Mouse (Mus musculus) embryo, embryonic 10 days (tissue): ENCODE data around the gene Tmem116.
A peak's percentile ranks its signal among the peaks of the same experiment; 100 is the strongest.

ENCODE experiments used
- DNase-seq: peaks from one replicate; pipeline ENCODE4 v3.0.0-alpha.2; 2015; ENCODE audit warnings: low spot score

Tmem116 gene

DNA sequence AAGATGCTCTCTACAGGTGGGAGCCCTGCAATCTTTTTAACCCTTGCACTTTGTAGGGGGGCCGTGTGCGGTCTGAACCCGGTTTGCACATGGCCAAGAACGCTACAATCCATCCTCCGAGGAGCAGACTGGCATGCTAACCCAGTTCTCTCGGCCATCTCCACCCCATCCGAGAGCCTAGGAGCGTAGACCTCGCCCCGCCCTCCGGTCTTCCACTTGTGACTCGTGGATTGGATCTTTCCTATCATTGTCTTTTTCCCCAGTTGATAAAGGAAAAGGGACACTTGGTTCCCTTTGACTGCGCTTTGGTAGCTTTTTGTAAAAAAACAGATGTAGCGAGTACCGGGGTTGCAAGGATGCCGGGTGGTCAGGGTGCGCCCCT is at the start of gene Tmem116:
TSS of gene Tmem116 (plus strand) at position 250 of the 382 bp plus-strand sequence.
- DNase-seq: peak; percentile 73

DNA sequence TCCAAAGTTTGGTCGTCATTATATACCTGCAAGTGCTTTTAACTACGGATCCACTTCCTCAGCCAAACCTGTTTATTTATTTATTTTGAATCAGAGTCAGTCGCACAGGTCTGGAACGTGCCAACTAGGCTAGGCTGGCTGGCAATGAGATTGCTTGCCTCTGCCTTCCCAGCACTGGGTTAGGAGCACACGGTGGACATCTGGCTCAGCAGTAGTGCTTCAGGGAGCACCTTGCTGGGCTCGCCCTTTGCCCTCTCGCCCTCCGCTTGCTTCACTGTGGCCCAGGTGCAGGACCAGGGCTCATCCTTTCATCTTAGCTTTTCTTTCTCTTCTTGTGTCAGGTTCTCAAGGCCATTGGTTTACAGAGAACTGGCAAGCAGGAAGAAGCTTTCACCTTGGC is 43.8 kb upstream of the Tmem116 start:
- DNase-seq: no peak

DNA sequence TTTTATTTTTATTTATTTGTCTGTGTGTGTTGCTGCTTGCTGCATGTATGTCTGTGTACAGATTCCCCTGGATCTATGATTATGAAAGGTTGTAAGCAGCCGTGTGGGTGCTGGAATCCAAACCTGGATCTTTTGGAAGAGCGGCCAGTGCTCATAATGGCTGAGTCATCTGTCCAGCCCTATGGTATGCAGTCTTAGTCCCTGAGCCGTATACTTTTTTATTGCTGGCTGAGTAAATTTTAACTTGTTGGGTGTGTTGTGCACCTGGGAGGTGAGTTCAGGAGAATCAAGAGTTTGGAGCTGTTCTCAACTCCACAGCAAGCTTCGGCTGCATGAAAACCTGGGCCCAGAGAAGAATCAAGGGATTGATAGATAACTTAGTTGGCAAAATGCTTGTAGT is 40.7 kb upstream of the Tmem116 start:
- DNase-seq: no peak

DNA sequence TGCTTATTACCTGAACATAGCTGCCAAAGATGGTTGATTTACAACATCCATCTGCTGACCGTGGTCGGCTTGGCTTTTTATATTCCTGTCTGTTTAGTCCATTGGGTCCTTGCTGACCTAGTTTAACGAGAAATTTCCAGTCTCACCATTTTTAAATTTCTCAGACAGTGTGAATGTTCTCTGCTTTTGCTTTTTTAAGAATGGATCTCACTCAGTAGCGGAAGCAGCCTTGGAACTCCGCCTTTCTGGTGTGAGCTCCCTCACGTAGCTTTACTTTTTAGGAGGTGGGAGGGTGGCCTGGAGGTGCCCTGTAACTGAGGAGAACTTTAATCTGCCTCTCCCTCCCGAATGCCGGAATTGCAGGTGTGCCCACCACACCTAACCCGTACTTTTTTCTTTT is 31.0 kb upstream of the Tmem116 start:
- no peak for DNase-seq

DNA sequence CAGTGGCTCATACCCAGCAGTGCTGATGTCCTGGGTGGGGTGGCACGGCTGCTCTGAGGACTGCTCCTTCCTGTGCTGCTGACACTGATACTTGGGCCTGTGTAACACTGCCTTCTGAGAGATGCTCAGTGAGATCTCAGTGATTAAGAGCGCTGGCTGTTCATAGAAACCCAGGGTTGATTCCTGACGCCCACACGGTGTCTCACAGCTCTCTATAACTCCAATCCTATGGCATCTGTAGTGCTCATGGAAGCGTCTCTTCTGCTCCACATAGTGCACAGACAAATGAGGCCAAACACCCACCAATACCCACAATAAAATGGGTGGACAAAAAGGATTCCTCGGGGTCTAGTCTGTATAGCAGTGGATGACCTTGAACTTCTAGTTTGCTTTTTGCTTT is 28.9 kb upstream of the Tmem116 start:
- no peak for DNase-seq

DNA sequence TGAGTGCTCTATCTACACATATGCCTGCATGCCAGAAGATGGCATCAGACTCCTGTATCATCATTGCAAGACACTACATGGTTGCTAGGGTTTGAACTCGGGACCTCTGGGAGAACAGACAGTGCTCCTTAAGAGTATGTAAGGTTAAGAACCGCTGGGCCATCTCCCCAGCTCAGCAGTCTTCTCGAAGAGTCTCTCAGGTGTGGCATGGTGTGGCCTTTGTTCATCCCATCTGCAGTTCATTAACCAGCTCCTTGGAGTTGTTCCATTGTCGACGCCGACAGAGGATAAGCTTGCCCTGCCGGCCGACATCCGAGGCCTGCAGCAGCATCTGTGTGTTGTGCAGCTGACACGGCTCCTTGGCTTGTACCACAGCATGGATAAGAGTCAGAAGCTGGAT is 28.4 kb upstream of the Tmem116 start:
- no peak for DNase-seq

DNA sequence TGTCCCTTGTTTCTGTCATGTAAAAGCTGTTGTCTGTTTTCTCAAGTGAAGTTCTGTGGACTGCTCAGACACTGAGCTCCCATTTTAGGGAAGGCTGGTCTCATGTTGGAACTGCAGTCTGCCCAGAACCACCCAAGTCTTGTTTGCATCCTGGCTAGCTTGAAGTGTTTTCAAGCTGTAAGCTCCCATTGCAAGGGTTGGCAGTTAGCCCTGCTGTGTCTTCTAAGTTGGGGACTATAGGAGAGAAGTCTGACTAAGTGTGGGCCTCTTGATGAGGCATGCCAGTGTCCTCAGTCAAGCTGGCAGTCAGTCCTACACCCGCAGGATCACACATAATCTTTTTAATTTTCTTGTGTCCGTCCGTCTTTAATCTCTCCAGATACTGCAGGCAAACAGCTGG is 22.7 kb upstream of the Tmem116 start:
- DNase-seq: no peak

DNA sequence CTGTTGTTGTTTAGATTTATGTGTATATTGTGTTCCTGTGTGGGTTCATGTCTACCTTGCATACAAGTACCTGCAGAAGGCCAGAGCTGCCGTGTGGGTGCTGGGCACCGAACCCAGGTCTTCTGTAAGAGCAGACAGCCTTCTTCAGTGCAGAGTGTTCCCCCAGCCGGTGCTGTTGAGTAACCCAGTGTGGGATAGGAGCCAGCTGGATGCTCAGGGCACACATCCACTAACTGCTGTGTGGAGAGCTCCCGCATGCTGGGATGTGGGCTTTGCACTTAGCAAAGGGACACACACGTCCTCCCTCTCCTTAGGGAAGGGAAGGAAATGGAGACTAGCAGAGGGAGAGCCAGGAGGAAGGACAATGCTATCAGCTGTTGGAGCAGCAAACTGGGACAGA is 13.6 kb upstream of the Tmem116 start:
- DNase-seq: no peak

DNA sequence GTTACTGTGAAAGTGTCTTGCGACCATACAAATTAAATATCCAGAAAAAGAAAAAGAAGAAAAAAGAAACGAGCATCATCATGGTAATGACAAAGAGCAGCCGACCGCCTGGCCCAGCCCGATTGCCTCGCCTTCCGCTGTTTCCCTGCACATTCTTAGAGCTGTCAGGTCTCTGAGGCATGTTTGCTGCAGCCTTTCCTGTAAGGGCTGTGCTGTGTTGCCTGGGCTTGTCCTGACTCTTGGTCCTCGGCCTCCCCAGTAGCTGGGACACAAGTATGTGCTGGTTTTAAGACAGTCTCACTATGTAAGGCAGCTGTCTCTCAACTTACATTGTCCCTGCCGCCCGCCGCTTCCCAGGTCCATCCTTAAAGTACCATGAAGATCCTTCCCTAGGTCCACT is 12.9 kb upstream of the Tmem116 start:
- no peak for DNase-seq

DNA sequence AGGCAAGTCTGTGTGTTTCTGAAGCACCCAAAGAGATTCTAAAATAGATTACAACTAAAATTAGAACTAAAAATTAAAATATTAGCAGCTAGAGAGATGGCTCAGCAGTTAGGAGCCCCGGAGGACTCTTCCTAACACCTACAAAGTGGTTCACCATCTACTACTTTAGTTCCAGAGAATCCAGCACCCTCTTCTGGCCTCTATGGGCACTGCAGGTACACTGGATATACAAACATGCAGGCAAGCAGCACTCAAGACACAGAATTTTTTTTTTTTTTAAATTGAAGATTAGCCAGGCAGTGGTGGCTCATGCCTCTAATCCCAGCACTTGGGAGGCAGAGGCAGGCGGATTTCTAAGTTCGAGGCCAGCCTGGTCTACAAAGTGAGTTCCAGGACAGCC is 8.1 kb upstream of the Tmem116 start:
- DNase-seq: peak; percentile 64

DNA sequence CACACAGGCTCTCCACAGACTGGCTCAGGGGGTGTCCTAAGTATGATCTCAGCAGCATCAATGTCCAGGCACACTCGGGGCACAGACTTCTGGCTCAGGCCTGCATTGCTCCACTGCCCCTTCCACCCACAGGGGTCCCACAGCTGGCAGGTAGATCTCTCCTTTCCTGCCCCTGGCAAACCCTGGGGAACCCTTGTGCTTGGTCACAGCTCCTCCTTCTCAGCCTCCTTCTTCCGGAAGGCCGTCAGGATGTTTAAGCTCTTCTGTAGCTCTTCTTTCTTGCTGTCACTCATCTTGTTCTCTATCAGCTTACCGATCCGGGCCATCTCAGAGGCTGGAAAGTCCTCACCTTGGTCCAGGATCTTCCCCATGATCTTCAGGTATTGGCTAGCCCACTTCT is 6.8 kb upstream of the Tmem116 start:
- no peak for DNase-seq

DNA sequence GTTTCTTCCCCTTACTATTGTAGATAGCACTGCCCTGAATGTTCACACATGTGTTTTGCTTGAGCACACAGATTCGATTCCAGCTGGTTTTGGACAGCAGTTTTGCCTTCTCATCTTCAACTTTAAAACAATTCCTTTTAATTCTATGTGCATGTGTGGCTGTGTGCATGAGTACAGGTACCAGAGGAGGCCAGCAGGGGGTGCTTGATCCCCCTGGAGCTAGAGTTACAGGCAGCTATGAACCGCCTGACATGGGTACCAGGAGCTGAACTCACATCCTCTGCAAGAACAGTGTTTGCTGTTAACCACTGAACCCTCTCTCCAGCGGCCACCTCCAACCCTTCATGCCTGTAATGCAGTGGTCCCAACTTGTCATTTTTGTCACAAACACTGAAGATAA is 3.2 kb upstream of the Tmem116 start:
- DNase-seq: no peak

DNA sequence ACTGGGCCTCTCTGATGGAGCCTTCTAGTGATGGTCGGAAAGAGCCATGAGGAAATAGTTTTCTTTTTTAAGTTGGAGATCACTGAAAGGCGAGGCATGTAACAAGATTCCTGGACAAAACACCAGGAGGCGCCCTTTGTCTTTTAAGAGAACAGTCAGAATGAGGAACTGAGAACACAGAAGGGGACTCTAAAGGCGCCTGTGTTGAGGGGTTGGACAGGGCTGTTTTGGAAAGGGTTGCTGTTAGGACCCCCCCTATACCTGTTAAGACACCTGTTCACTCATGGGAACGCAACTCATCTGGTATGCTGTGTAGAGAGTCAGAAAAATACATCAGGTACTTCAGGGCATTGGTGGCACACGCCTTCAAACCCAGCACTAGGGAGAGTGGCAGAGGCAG is 1.7 kb upstream of the Tmem116 start:
- DNase-seq: peak; percentile 47

DNA sequence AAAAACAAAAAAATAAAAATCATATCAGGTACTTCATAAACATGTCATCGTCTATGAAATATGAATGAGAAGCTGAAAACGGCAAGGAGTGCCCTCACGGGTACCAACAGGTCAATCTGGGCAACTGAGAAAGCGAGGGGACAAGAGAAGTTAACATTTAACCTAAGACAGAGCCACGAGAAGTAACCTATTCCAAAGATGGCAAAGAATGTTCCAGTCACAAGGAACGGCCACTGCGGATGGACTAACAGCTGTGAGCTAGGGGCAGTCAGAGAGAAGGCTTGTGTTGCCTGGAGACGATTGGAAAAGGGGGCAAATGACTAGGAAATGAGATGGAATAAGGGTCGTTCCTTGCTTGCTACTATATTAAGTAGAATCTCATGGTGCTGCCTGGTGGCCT is 1.2 kb upstream of the Tmem116 start:
- DNase-seq: no peak

DNA sequence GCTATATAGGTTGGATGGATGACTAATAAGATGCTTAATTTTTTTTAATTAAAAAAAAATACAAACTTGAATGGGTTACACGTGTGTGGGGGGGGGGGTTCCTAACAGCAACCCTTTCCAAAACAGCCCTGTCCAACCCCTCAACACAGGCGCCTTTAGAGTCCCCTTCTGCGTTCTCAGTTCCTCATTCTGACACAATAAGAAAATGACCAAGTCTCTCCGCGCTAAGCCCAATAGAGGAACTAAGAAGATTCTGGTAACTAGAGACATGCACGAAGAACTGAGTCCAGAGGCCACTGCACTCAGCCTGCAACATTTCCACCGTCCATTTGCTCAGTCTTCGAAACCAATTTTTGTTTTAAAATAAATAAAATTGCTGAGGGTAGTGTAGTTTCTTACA is 490 bp upstream of the Tmem116 start:
- no peak for DNase-seq

DNA sequence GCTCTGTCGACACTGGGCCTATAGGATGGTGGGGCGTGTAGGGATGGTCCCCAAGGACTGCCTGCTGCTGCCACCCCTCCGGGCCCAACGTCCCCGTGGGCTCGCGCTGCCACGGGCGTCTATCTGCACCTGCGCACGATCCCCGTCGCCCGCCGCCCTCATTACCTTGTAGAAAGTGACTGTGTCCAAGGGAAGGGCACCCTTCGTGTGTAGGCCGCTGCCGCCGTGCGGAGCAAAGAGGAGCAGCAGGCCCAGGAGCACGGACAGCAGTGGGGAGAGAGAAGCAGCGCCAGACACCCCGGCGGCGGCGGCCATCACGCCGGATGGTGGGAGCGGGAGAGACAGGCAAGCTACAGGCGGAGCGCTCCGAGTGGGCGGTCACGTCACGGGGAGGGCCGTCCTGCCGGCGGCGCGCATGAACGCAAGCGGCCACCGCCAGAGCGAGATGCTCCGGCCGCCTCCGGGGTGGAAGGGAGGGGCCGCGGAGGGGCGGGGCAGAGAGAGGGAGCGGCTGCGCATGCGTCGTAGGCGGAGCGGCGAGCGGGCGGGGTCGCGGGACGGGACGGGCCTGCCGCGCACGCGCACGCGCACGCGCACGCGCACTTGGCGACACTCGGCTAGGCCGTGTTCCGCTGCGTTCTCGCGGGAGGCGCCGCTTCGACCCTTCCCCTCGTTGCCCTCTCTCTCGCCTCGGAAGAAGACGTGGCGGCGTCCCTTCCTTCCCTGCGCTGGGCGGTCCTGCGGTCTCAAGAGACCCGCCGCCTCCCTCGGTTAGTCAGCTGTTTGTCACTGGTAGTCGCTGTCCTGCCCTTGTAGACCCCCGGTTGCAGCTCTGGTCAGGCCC is 555 bp downstream of the Tmem116 start, which contains the start of gene Erp29:
TSS of gene Erp29 (minus strand) at position 481 of the 844 bp plus-strand sequence.
- DNase-seq: peak; percentile 99

DNA sequence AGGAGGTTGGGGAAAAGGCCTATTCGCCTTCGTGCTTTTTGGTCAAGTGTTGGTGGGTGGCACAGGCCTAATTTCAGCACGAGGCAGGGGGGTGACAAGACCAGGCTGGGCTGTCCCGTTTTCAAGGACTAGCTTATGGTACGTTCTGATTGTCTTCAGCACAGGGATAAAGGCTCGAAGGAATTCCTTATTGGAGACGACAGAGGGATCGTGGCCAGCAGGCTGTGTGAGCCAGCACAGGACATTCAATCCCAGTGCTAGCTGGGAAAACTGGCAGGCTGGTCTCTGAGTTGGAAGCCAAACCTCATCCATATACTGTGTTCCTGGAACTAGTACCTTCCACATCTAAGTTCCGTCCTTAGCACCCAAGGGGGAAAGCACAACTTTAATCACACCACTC is 1.2 kb downstream of the Tmem116 start:
- no peak for DNase-seq

DNA sequence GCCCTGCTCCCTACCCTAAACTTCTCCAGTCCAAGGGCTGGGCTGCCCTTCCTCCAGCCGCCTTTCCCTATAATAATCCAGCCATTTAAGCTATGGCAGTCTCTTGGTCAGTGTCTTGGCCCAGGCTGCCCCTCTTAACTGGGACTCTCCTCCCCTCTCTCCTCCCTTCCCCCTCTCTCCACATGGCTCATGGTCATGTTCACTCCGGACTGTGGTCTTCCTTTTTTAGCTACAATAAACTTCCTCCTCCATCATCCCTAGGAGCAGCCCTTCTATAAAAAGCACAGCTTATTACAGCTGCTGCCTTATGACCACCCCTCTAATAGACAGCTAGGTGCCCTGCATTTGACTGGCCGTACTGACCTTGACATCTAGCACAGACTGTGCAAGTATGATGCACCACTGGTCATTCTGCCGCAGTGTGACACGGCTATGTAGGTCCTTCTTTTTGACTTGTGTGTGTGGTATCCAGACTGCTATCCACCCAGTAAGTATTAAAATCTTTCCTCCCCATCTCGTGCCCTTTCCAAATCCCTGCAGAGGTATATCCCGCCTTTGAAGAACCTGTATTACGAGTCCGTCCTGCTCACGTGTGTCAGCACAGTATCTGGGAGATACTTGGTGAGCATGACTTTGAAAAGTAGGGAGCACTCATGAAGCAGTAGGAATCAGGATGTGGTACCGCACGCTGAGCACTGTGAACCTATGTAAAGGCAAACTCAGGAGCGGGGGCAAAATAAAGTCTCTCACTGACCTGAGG is 2.2 kb downstream of the Tmem116 start:
- no peak for DNase-seq

DNA sequence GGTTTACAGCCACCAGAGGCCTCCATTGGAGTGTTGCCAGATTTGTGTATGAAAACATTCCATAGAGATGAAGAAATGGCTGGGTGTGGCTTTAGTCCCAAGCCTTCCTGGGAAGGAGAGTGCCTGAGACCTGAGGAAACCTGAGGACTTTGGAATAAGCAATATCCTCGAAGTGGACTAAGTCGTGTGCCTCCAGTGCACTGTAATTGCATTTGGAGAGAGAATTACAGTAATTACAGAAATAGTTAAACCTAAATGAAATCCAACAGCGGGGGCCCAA is 2.8 kb downstream of the Tmem116 start:
- DNase-seq: no peak

DNA sequence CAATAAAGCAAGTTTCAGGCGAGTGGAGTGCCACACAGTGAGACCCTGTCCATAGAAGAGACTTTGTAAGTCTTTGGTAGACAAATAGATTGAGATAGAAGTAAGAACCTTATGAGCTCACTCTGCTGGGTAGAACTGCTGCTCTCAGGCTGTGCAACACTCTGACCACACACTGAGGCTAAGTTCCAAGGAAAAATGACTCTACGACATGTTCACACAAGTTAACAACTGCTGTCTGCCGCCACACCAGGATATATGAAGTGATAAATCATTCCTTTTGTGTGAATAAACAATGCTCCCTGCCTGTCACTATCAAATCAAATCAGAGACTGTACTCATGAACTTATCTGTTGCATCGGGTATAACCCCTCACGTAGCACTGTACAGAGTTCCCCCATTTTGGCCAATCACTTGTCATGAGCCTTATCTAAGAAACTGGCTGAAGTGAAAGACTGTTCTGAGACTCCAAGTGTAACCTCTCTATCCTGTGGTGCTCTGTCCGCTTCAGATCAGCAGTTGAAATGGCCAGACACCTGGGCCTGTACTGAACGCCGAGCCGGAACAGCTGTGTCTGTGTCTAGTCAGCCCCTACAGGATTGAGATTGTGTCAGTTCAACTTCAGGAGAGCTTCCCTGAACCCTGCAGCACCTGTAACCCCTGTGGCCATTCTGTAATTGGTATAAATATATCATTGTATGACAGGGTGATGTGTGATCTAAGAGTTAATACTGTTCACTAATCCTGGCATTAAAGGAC is 4.0 kb downstream of the Tmem116 start:
- no peak for DNase-seq

DNA sequence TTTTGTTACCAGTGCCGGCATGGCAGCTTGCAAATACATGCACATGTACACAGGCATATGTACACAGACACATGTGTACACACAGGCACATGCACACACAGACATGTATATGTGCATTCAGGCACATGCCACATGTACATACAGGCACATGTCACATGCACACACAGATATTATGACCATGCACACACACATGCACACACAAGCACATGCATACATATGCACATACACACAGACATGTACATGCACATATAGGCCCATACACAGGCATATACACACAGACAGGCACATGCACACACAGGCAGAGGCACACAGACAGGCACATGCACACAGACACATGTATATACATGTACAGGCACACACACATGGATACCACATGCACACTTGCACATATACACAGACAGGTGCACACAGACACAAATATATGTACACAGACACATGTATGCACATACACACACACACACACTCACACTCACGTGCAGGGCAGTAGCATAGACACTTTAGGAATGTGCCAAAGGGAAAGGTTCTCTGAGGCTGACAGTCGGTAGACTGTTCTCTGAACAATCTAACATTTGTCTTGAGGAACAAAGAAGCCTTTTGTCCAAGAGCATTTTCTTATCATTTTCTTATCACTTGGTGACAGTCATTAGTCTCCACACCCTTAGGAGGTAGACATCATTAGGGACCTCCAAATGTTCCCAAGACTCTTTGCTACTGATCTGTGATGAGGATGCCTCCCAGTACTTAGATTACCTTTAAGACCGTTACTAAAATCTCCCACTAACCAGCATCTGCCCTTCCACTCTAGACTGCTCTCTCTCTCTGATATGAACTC is 9.9 kb downstream of the Tmem116 start:
- DNase-seq: no peak

DNA sequence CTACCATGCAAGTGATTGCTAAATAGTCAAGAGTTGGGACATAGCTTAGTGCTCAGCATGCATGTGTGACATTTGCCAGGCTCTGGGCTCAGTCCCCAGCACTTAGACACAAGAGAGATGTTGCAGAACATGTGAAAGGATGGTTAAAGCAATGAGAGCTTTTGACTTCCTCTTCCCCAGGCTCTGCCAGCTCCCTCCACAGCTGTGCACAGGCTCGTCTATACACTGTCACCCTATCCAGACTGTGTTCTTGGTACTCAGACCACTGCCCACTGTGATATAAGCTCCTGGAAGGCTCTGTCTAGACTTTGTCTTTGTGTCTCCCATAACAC is 10.4 kb downstream of the Tmem116 start:
- DNase-seq: no peak
